Mouse (Mus musculus) forelimb bud, embryonic 11.5 days (tissue): ENCODE measurements at regions not wholly inside any gene's neighbourhood (a gene's known extent, or its start where the extent isn't known, plus 50 kb on each side); places are given as distances from the start of the nearest gene placed in this dataset.
A peak's percentile ranks its signal among the peaks of the same experiment; 100 is the strongest.

Source experiments
- DNase-seq: peaks from one replicate; pipeline ENCODE4 v3.0.0-alpha.2; 2012; ENCODE audit warnings: low read depth, low spot score

GRCm38 (mm10) chr2:46468936-46469629 lies 1351.9 kb upstream of the Zeb2 start:
- DNase-seq = no peak

GRCm38 (mm10) chr2:46465389-46465788 lies 1348.2 kb upstream of the Zeb2 start:
- peak; percentile 64 for DNase-seq

- DNase-seq = no peak
Observed at GRCm38 (mm10) chr2:46464913-46465312, 1347.7 kb upstream of the Zeb2 start.

DNA sequence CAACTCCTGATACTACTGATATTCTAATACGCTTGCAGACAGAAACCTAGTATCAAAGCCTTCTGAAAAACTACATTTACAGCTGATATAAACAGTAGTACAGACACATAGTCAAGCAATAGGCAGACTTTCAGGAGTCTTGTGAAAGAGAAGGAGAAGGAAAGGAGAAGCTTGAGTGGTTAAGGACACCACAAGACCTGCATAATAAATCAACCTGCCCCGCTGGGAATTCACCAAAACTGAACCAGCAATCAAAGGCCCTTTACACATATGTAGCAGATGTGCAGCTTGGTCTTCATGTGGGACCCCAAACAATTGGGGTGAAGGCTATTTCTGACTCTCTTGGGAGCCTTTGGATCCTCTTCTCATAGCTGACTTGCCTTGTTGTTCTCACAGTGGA lies 1345.5 kb upstream of the Zeb2 start:
- no peak for DNase-seq

GRCm38 (mm10) chr2:46450698-46451097 lies 1333.5 kb upstream of the Zeb2 start:
- no peak for DNase-seq

GRCm38 (mm10) chr2:46445306-46445705 lies 1328.1 kb upstream of the Zeb2 start:
- DNase-seq = no peak

DNA sequence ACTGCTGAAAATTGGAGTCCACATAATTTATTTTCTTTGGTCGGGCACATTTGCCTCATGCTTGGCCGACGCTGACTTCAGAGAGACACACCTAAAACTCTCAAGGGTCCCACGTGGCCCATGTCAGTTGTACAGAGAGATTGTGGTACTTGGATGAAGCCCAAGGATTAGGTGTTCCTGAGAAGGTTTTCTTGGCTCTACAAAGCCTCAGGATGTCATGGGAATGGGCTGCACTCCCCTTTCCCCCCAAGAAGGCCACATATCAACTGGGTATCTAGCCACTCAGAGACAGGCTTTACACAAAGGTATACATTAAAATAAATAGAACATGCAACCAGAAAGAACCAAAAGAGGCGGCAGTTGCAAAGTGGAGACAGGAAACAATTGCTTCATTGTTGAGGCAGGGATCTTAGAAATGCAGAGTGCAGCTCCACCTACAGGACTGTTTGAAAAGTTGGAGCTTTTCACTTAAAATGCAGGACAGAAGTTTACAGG lies 1326.5 kb upstream of the Zeb2 start:
- peak; percentile 57 for DNase-seq

DNA sequence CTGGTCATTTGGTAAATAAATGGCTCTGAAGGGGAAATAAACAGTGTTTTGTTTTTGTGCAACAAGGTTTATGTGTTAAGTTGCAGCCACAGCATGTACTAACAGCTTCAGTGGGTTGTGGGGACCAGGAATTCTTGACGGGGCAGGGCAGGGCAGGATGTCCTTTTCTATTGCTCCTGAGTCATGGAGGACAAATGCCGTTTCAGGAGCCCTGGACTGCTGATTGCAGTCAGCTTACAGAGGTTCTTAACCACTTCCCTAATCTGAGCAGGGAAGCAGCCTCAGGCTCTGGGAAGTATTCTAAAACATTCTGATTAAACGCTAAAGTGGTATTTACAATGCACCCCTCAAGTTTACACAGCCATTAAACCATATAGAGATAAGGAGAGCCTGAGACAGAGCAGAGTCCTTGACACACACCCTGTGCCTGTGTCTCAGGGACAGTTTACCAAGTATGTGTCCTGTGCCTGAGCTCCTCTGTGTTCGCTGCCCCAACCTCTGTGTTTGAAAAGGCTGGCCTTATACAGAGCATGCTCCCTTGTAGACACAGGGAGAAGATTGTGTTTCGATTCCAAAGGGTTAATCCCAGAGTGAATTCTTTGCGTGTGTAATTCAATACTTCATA lies 1326.0 kb upstream of the Zeb2 start:
- DNase-seq = no peak

- DNase-seq = no peak
Observed at GRCm38 (mm10) chr2:46442576-46442975, 1325.4 kb upstream of the Zeb2 start.

- no peak for DNase-seq
Observed at GRCm38 (mm10) chr2:46441927-46442326, 1324.7 kb upstream of the Zeb2 start.

- DNase-seq = no peak
Observed at GRCm38 (mm10) chr2:46441348-46441747, 1324.2 kb upstream of the Zeb2 start.

DNA sequence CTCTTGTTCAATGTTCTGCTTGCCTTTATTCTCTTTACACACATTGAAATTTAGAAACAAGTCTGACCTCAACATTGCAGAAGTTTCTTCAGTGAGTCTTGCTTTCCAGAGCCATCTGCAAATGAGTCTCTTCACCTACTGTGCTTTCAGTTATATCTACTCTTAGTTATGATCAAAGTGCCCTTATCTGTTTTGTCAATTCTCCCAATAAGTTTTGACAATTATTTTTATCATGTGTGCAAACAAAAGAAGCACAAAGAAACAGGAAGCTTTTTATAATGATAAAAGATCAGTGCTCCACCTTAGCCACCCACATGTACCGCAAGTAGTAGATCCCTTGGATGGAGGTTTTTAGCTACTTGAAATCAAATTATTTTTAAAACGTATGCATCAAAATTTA lies 1322.8 kb upstream of the Zeb2 start:
- no peak for DNase-seq

- DNase-seq = no peak
Observed at GRCm38 (mm10) chr2:46418281-46418680, 1301.1 kb upstream of the Zeb2 start.

DNA sequence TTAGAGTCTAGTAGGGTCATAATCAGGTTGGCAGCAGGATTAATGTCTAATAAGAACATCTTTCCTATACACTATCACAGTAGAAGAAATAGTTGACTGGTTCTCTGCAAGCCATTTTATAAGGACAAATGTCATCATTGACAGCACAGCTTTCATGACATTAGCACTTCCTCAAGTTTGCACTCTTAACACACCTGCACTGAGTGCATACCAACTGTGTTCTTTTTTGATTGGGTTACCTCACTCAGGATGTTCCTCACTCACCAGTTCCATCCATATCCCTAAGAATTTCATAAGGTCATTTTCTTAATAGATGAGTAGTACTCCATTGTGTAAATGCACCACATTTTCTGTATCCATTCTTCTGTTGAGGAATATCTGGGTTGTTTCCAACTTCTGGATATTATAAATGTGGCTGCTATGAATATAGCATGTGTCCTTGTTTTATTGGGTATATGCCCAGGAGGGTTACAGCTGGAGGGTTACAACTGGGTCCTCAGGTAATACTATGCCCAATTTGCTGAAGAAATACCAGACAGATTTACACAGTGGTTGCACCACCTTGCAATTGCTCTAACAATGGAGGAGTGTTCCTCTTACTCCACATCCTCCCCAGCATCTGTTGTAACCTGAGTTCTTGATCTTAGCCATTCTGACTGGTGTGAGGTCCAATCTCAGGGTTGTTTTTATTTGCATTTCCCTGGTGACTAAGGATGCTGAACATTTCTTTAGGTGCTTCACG lies 1285.3 kb upstream of the Zeb2 start:
- no peak for DNase-seq

GRCm38 (mm10) chr2:46394161-46394560 lies 1277.0 kb upstream of the Zeb2 start:
- DNase-seq = no peak

DNA sequence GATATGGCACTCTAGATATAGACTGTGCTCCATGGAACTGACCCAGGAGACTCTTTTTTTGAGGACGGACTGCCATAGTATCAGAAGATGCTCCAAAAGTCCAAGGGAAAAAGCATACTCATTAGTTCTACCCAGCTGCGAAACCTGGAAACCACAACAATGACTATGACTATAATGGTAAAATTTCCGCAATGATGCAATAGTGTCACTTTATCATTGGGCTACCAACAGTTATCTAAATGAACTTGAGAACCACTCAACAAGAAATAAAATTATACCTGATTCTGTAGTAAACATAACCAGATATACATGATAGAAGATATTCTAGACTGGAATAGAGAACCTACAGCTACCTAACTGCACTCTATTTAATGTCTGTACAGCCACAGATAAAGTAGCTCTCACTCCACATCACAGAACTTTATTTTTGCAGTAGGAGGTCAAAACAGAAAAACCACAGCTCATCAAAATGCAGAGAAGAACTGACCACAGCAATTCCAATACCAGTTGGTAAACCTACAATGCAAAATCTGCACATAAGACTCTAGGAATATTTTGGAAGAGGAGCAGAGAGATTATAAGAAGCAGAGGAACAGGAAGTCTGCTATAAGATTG lies 1255.8 kb upstream of the Zeb2 start:
- DNase-seq = no peak

DNA sequence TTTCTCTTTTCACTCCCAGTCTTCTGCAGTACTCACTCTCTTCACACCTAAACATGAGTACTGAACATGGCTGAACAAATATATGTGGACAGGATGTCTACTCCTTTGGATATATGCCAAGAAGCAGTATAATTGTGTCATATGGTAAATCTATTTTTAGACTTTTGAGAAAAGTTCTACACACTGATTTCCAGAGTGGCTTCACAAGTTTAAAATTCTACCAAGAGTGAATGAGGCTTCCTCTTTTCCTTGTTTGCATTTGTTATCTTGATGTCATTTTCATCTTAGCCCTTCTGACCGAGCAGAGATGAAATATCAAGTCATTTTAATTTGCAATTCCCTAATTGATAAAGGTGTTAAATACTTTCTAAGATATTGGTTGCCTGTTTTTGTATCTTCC lies 1254.6 kb upstream of the Zeb2 start:
- DNase-seq = no peak

GRCm38 (mm10) chr2:46370949-46371348 lies 1253.8 kb upstream of the Zeb2 start:
- DNase-seq = no peak

- DNase-seq = no peak
Observed at GRCm38 (mm10) chr2:46368882-46369281, 1251.7 kb upstream of the Zeb2 start.

DNA sequence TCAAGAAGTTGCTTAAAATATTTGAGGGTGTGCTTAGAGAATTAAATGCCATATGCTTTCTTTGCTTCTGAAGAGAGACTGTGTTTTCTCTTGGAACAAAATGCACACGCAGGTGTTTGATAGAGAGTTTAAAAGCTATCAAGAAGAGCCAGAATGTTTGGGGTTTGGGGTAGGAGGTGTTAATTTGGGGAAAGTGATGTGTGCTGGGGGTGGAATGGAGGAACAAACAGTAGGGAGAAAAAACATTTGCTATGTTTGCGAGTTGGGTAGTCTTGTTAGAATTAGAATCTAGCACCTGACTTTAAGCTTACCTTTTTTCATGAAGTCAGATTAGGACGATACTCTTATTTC lies 1248.9 kb upstream of the Zeb2 start:
- no peak for DNase-seq

DNA sequence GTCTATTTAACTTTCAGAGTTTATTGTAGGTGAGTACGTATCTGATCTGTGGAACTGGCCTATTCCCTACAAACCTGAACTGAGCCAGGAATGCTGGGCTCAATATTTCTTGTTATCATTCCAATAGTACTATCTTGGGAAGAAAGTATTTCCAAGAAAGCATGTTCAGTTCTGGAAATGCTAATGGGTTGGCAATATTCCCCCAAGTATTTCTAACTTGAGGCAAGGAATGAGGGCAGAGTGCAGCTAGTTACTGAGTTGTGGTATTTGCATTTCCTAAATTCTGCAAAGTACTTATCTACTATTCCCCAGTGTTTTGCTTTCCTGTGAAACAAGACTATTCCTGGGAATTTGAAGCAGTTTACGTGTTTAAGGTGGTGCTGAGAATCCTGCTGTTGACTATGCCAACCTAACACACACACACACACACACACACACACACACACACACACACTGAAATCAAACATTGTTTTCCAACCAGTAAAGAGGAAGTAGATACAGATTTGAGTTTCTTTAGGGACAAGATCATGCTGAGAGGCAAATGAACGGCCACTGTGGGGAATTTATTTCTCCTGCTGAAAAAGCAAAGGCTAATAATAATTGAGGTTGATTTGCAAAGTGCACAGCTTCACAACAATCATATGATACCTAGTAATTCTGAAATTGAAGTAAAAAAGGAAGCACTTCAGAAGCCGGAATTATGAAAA lies 1248.4 kb upstream of the Zeb2 start:
- no peak for DNase-seq
